Mouse (Mus musculus) CH12.LX (cell line): Measurements from ENCODE around the gene Nhlrc3. TPM values are rescaled to one million over a fixed set of nuclear protein-coding genes. Genes with fewer than 3 reads are reported as not detected.

Source experiments
- DNase-seq: peaks from one replicate; pipeline ENCODE4 v3.0.0-alpha.2; 2013; ENCODE audit errors: extremely low read depth
- H3K27ac ChIP-seq: 2 replicates; pipeline ENCODE4 v1.5.1; 2012; ENCODE audit warnings: low read depth, mild to moderate bottlenecking, control low read depth, moderate library complexity; ENCODE audit not compliant: insufficient read depth
- H3K27me3 ChIP-seq: replicated peaks from 2 replicates; pipeline ENCODE3; 2012; ENCODE audit warnings: inconsistent platforms
- H3K36me3 ChIP-seq, 2 experiments: replicated peaks in 1 of 2; 2 replicates each; pipeline versions ENCODE3 to v1.6.1; 2012; ENCODE audit warnings: inconsistent platforms in 1 of 2, low read length in 1 of 2, mild to moderate bottlenecking in 1 of 2, mixed read lengths in 1 of 2, moderate library complexity in 1 of 2; ENCODE audit not compliant: control insufficient read depth in 1 of 2, insufficient read depth in 1 of 2
- H3K4me1 ChIP-seq, 2 experiments: 2 replicates each; pipeline ENCODE4 v1.6.1; 2012; ENCODE audit warnings: inconsistent platforms in 1 of 2, moderate library complexity in 1 of 2; ENCODE audit not compliant: insufficient read depth in 2 of 2, control insufficient read depth in 1 of 2
- H3K4me2 ChIP-seq: 2 replicates; pipeline ENCODE4 v1.6.1; 2012; ENCODE audit warnings: low read depth, mild to moderate bottlenecking, control low read depth; ENCODE audit not compliant: poor library complexity, insufficient read depth, severe bottlenecking
- H3K4me3 ChIP-seq, 3 experiments: fragments of 150-350 bp in 1 of 3; sonication (generic) in 1 of 3; replicated peaks in 1 of 3; 2 replicates each; pipeline versions ENCODE3 to v1.5.1; 2011 to 2012; ENCODE audit warnings: low read depth in 2 of 3, low read length in 2 of 3, mild to moderate bottlenecking in 2 of 3, moderate library complexity in 2 of 3, control low read depth in 1 of 3, improper control_type of control experiment in 1 of 3, inconsistent platforms in 1 of 3, mixed read lengths in 1 of 3; ENCODE audit not compliant: poor library complexity in 1 of 3
- H3K79me2 ChIP-seq: replicated peaks from 2 replicates; pipeline ENCODE4 v1.6.1; 2012; ENCODE audit warnings: mild to moderate bottlenecking, moderate library complexity; ENCODE audit not compliant: control insufficient read depth, poor library complexity, insufficient read depth, severe bottlenecking; ENCODE audit errors: extremely low read depth
- H3K9ac ChIP-seq: 2 replicates; pipeline ENCODE4 v1.6.1; 2012; ENCODE audit warnings: low read depth, mild to moderate bottlenecking, control low read depth, moderate library complexity; ENCODE audit not compliant: insufficient read depth
- H3K9me3 ChIP-seq: replicated peaks from 2 replicates; pipeline ENCODE3; 2012; ENCODE audit warnings: low read length, inconsistent platforms, mixed read lengths
- CHD1 ChIP-seq: IDR thresholded peaks from 2 replicates; pipeline ENCODE4 v1.6.1; 2012; ENCODE audit warnings: low read depth, low read length, improper control_type of control experiment, inconsistent platforms
- CTCF ChIP-seq, 2 experiments: IDR thresholded peaks in 1 of 2; conservative IDR thresholded peaks in 1 of 2; 2 replicates each; pipeline ENCODE4 v1.5.1; 2011 to 2012; ENCODE audit warnings: low read depth in 2 of 2, low read length in 2 of 2, improper control_type of control experiment in 1 of 2, inconsistent platforms in 1 of 2, mild to moderate bottlenecking in 1 of 2, moderate library complexity in 1 of 2
- ELF1 ChIP-seq: IDR thresholded peaks from 2 replicates; pipeline ENCODE4 v1.6.1; 2014; ENCODE audit warnings: low read depth, mild to moderate bottlenecking, inconsistent platforms, low read length, improper control_type of control experiment
- EP300 ChIP-seq: IDR thresholded peaks from 2 replicates; pipeline ENCODE4 v1.6.1; 2011; ENCODE audit warnings: low read length, improper control_type of control experiment
- ETS1 ChIP-seq: conservative IDR thresholded peaks from 2 replicates; pipeline ENCODE4 v1.6.1; 2012; ENCODE audit warnings: low read depth, mild to moderate bottlenecking, inconsistent platforms, low read length, improper control_type of control experiment, moderate library complexity
- IRF4 ChIP-seq: IDR thresholded peaks from 2 replicates; pipeline ENCODE4 v1.6.1; 2014; ENCODE audit warnings: low read depth, mild to moderate bottlenecking, inconsistent platforms, low read length, improper control_type of control experiment
- MAFK ChIP-seq: IDR thresholded peaks from 2 replicates; pipeline ENCODE4 v1.6.1; 2011; ENCODE audit warnings: low read length, improper control_type of control experiment; ENCODE audit not compliant: insufficient replicate concordance
- MAX ChIP-seq: IDR thresholded peaks from 2 replicates; pipeline ENCODE4 v1.6.1; 2011; ENCODE audit warnings: low read length, improper control_type of control experiment
- MEF2A ChIP-seq: IDR thresholded peaks from 2 replicates; pipeline ENCODE4 v1.6.1; 2014; ENCODE audit warnings: low read depth, mild to moderate bottlenecking, inconsistent platforms, low read length, improper control_type of control experiment, borderline replicate concordance
- NELFE ChIP-seq: IDR thresholded peaks from 2 replicates; pipeline ENCODE4 v1.6.1; 2011; ENCODE audit warnings: low read depth, low read length, improper control_type of control experiment
- POLR2A ChIP-seq: IDR thresholded peaks from 2 replicates; pipeline ENCODE4 v1.6.1; 2011; ENCODE audit warnings: low read depth, mild to moderate bottlenecking, improper control_type of control experiment, low read length
- POLR2AphosphoS2 ChIP-seq: IDR thresholded peaks from 2 replicates; pipeline ENCODE4 v1.6.1; 2011; ENCODE audit warnings: low read depth, low read length, improper control_type of control experiment
- TBP ChIP-seq: conservative IDR thresholded peaks from 2 replicates; pipeline ENCODE4 v1.6.1; 2011; ENCODE audit warnings: low read depth, low read length, improper control_type of control experiment
- TCF12 ChIP-seq: IDR thresholded peaks from 2 replicates; pipeline ENCODE4 v1.6.1; 2014; ENCODE audit warnings: low read depth, mild to moderate bottlenecking, inconsistent platforms, low read length, improper control_type of control experiment
- USF1 ChIP-seq: IDR thresholded peaks from 2 replicates; pipeline ENCODE4 v1.6.1; 2014; ENCODE audit warnings: low read depth, mild to moderate bottlenecking, inconsistent platforms, low read length, improper control_type of control experiment
- USF2 ChIP-seq: conservative IDR thresholded peaks from 2 replicates; pipeline ENCODE4 v1.6.1; 2011; ENCODE audit warnings: low read depth, low read length, improper control_type of control experiment
- ZC3H11A ChIP-seq: IDR thresholded peaks from 2 replicates; pipeline ENCODE4 v1.6.1; 2012; ENCODE audit warnings: low read depth, mild to moderate bottlenecking, inconsistent platforms, low read length, improper control_type of control experiment
- ZKSCAN1 ChIP-seq: IDR thresholded peaks from 2 replicates; pipeline ENCODE4 v1.6.1; 2012; ENCODE audit warnings: low read depth, inconsistent platforms, low read length, improper control_type of control experiment, borderline replicate concordance
- ZNF384 ChIP-seq: IDR thresholded peaks from 2 replicates; pipeline ENCODE4 v1.6.1; 2012; ENCODE audit warnings: low read depth, low read length, improper control_type of control experiment, inconsistent platforms
- dilution Hi-C: fragments of 300-500 bp; cut with MboI; formaldehyde crosslinking; loops from 2 replicates; pipeline ENCODE4 v1.14.3; 2020; ENCODE audit warnings: low sequenced_read_pairs; ENCODE audit not compliant: extremely low pct_unique_long_range_greater_than_20kb, extremely low pct_ligation_motif_present
- in situ Hi-C: fragments of 300-500 bp; cut with MboI; formaldehyde crosslinking; loops from 3 replicates; pipeline ENCODE4 v1.14.3; 2019; ENCODE audit warnings: low sequenced_read_pairs, low pct_ligation_motif_present, low pct_unique_long_range_greater_than_20kb, mixed read lengths
- polyA plus RNA-seq: library from polyadenylated mRNA; unstranded; fragments of >175 nt; gene quantifications from 2 replicates; pipeline ENCODE4 v1.2.1, GENCODE M21; 2012; ENCODE audit warnings: low read depth; ENCODE audit not compliant: insufficient read length
- total RNA-seq, 2 experiments: library from RNA; depleted of rRNA; stranded (reverse); fragments of 300-350 nt in 1 of 2; fragments of >200 nt in 1 of 2; gene quantifications; 2 replicates each; pipeline ENCODE4 v1.2.3; 2012 to 2014

Gene Nhlrc3
- total and polyA plus RNA-seq, 3 experiments = 5.8 to 7.9 (median 7.2) TPM

GRCm38 (mm10) chr3:53421656-53422055 lies 41.5 kb downstream of the Nhlrc3 start:
- in situ Hi-C loops = no loop called here
- TF ChIP-seq MEF2A = no peak
- no peak for TF ChIP-seq EP300
- TF ChIP-seq TCF12 = no peak
- TF ChIP-seq MAFK = no peak
- no peak for TF ChIP-seq CHD1
- TF ChIP-seq POLR2AphosphoS2 = no peak
- no peak for TF ChIP-seq ZKSCAN1
- DNase-seq = no peak
- no peaks in the 10 kb centered on the region for H3K9me3 ChIP-seq
- no peaks in the 10 kb centered on the region for H3K27me3 ChIP-seq
- no peak overlapping the region for H3K27ac ChIP-seq
- H3K79me2 ChIP-seq = no peaks in the 10 kb centered on the region
- H3K4me2 ChIP-seq = no peak overlapping the region
- no peaks in the 10 kb centered on the region for H3K4me1 ChIP-seq
- no peak overlapping the region for H3K4me3 ChIP-seq
- H3K9ac ChIP-seq = no peak overlapping the region
- no peaks in the 10 kb centered on the region for H3K36me3 ChIP-seq
- dilution Hi-C loops = no loop called here

GRCm38 (mm10) chr3:53417701-53418100 lies 45.4 kb downstream of the Nhlrc3 start:
- Histone ChIP-seq H3K4me1 (no peaks in the 10 kb centered on the region), H3K27ac (no peak overlapping the region), H3K36me3 (no peaks in the 10 kb centered on the region), H3K79me2 (no peaks in the 10 kb centered on the region), H3K27me3 (no peaks in the 10 kb centered on the region), H3K4me3 (no peak overlapping the region), H3K9me3 (no peaks in the 10 kb centered on the region), H3K4me2 (no peak overlapping the region), H3K9ac (no peak overlapping the region)
- DNase-seq = no peak
- TF ChIP-seq TBP (no peak), MAX (no peak), ZC3H11A (no peak), ELF1 (no peak), CHD1 (no peak), ZNF384 (no peak), USF2 (no peak), IRF4 (no peak), NELFE (no peak), POLR2A (no peak)
- dilution Hi-C loops = no loop called here
- in situ Hi-C loops = no loop called here

- DNase-seq = no peak
- Histone ChIP-seq H3K27ac (no peak overlapping the region), H3K27me3 (no peaks in the 10 kb centered on the region), H3K4me1 (no peaks in the 10 kb centered on the region), H3K4me2 (no peak overlapping the region), H3K4me3 (no peak overlapping the region), H3K9me3 (no peaks in the 10 kb centered on the region), H3K9ac (no peak overlapping the region), H3K79me2 (no peaks in the 10 kb centered on the region), H3K36me3 (no peaks in the 10 kb centered on the region)
- TF ChIP-seq USF1 = no peak
- TF ChIP-seq IRF4 = no peak
- no peak for TF ChIP-seq CTCF (conservative IDR thresholded peaks at IDR 0.05 in 1 of 2, IDR thresholded peaks at IDR 0.05 in 1 of 2; ENCODE audit: low read depth in 2 of 2, low read length in 2 of 2)
- TF ChIP-seq ETS1 = no peak
- no peak for TF ChIP-seq ZNF384
- no peak for TF ChIP-seq ZKSCAN1
- TF ChIP-seq POLR2AphosphoS2 = no peak
- in situ Hi-C loops (no loop called here), dilution Hi-C loops (no loop called here)
Observed at GRCm38 (mm10) chr3:53416036-53416506, 47.1 kb downstream of the Nhlrc3 start.
